Mouse (Mus musculus) limb, embryonic 15.5 days (tissue): Measurements from ENCODE around the gene Sema3f. TPM values are rescaled to one million over a fixed set of nuclear protein-coding genes. Genes with fewer than 3 reads are reported as not detected.

ENCODE experiments used
- ATAC-seq: fragments of 200-750 bp; cut with Nextera tagmentation; 2 replicates; pipeline ENCODE4 v1.8.0; 2017; ENCODE audit warnings: low read depth, moderate TSS enrichment; ENCODE audit not compliant: insufficient number of reproducible peaks, low FRiP score, low TSS enrichment
- H3K27ac ChIP-seq: fragments of 300-500 bp; sonication (generic); 2 replicates; pipeline ENCODE4 v1.5.1; 2015; ENCODE audit warnings: moderate library complexity, mild to moderate bottlenecking, inconsistent platforms
- H3K27me3 ChIP-seq: fragments of 300-500 bp; sonication (generic); 2 replicates; pipeline ENCODE4 v1.6.1; 2015; ENCODE audit warnings: inconsistent platforms
- H3K36me3 ChIP-seq: fragments of 300-500 bp; sonication (generic); 2 replicates; pipeline ENCODE4 v1.6.1; 2015; ENCODE audit warnings: inconsistent platforms
- H3K4me1 ChIP-seq: fragments of 300-500 bp; sonication (generic); 2 replicates; pipeline ENCODE4 v1.6.1; 2015; ENCODE audit warnings: inconsistent platforms
- H3K4me2 ChIP-seq: fragments of 300-500 bp; sonication (generic); 2 replicates; pipeline ENCODE4 v1.6.1; 2015; ENCODE audit warnings: mild to moderate bottlenecking, inconsistent platforms
- H3K4me3 ChIP-seq: fragments of 300-500 bp; sonication (generic); 2 replicates; pipeline ENCODE4 v1.5.1; 2015; ENCODE audit warnings: mild to moderate bottlenecking, inconsistent platforms
- H3K9ac ChIP-seq: fragments of 300-500 bp; sonication (generic); 2 replicates; pipeline ENCODE4 v1.6.1; 2015; ENCODE audit warnings: inconsistent platforms
- H3K9me3 ChIP-seq: fragments of 300-500 bp; sonication (generic); 2 replicates; pipeline ENCODE4 v1.6.1; 2016; ENCODE audit warnings: inconsistent platforms
- WGBS: fragments of 180-500 bp; shearing (Covaris S2); methylation state at CpG from one replicate; pipeline ENCODE4 v1.1.7; 2015; 5-methylcytosine and 5-hydroxymethylcytosine counted together
- polyA plus RNA-seq: library from polyadenylated mRNA; unstranded; fragments of >200 nt; fragmentation: Nextera tagmentation; extraction: Ambion mirVana; gene quantifications from 2 replicates; pipeline ENCODE4 v1.2.1, GENCODE M21; 2015

The Sema3f gene
- polyA plus RNA-seq, 1 experiment from 2014 or later: 38.2 TPM

DNA sequence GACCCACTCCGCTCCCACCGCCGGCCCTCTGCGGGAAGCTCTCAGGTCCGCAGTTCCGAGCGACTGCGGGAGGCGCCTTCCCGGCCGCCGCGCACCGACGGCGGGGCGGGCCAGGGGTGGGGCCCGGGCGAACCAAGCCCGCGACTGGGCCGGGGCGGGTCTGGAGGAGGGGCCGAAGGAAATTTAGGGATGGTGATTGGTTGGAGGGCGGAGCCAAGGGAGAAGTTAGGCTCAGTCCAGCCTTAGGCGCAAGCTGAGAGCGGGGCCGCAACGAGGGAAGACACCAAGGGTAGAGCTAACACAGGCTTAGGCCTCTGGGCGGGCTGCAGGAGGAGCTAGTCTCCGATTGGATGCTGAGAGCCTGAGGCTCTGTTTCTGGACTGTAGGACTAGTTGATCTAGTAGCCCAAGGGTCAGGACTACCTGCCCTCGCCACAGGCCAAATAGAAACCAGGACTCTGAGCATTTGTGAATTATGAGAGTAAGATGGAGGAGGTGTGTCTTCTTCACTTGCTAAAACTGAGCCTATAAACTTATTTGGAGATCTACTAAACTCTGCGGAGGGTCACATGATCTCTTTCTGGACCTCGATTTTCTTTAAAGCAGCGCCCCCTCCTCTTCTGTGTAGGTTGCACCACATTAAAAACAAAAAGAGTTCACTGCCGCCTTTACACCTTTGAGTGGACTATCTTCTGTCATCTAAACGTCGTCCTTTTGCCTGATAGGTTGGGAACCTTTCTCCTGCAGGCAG is 74.8 kb downstream of the Sema3f start, which contains the start of gene Gnai2:
Gene Gnai2 (minus strand): TSS at position 89 of the 750 bp plus-strand sequence.
- H3K9me3 ChIP-seq: no peaks in the 10 kb centered on the region
- H3K36me3 ChIP-seq: no peaks in the 10 kb centered on the region
- 3% methylated on average over 38 of the region's 38 CpGs for WGBS
- no peaks in the 10 kb centered on the region for H3K27me3 ChIP-seq
- H3K9ac ChIP-seq: peak within 1 kb of the TSS; percentile 91
- peak; percentile 94 for ATAC-seq
- peak within 1 kb of the TSS; percentile 90 for H3K4me3 ChIP-seq
- peaks cover 44% of the 10 kb centered on the region for H3K4me1 ChIP-seq
- peak within 1 kb of the TSS; percentile 89 for H3K27ac ChIP-seq
- H3K4me2 ChIP-seq: peak within 1 kb of the TSS; percentile 93

DNA sequence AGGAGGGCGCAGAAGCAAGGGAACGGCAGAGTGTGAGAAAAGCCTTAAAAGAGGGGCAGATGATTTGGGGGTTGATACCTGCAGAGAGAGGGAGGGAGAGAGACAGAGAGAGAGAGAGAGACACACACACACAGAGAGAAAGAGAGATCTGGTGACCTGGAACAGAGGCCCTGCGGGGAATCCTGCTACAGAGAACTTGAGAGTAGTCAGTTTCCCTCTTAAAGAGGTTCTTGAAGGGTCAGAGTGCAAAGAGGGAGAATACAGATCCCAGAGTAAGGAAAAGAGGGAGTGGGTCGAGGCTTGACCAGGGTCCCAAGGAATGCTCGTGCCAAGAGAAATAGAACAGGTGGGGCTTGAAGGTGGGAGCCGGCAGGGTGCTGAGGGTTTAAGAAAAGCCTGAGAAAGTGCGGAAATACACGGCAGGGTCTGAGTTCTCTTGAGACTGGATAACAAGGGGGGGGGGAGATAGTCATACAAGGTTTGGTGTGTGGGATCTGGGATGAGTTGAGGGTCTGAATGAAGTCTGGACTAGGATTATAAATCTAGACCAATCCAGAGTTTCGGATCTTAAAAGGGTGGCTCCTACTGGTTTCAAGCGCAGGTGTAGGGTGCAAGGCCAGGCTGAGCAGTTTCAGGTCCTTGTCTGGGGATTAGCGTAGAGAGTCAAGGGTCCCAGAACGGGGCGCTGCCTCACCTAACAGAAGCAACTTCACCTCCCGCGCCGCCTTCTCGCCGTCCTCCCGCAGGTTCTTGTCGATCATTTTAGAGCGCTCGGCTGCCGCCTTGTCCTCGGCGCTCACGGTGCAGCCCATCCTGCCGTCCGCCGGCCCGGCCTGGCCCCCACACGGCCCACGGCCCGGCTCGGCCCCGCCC is 75.6 kb downstream of the Sema3f start:
- H3K4me1 ChIP-seq: peaks cover 52% of the 10 kb centered on the region
- 2% methylated on average over 35 of the region's 35 CpGs for WGBS
- peaks cover 3% of the 10 kb centered on the region; the same call in 1 of the 2 replicates for H3K36me3 ChIP-seq
- H3K9me3 ChIP-seq: no peaks in the 10 kb centered on the region
- peak overlapping the region; percentile 93 for H3K4me2 ChIP-seq
- H3K4me3 ChIP-seq: peak overlapping the region; percentile 90
- H3K9ac ChIP-seq: peak overlapping the region; percentile 91
- H3K27me3 ChIP-seq: no peaks in the 10 kb centered on the region
- ATAC-seq: no peak
- H3K27ac ChIP-seq: peak overlapping the region; percentile 89

DNA sequence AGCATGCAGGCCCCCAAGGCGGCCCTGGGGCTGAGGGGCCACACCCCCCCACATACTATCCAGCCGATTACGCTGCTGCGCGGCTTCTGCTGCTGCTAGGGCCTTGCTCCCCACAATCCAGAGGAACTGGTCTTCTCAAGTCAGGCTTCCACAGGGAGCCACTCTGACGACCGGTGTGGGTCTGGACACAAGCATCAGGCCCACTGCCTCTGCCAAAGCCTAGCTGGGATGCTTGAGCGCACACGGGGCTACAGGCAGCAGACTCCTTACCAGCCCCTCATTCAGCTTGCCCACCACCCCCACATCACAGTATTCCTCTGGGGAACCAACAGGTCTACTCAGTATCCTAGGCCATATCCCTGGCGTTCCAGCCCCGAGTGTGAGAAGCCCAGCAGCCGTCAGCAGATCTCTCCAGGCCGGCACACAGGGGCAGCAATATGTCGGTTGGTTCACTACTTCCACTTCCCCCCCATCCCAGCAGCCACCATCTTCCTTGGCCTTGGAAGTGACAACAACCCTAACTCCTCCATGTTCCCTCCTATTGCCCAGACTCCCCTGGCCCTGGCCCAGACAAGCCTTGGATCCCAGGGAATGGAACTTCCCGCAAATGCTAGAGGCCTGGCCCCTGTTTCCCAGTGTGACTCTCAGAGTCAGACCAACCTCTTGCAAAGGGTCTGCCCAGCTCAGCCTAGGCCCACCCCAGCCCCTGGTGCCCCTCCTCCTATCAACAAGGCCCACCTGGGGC is 76.4 kb downstream of the Sema3f start:
- Histone ChIP-seq H3K27me3 (no peaks in the 10 kb centered on the region), H3K9ac (peak overlapping the region; percentile 91), H3K9me3 (no peaks in the 10 kb centered on the region), H3K36me3 (peaks cover 3% of the 10 kb centered on the region; the same call in 1 of the 2 replicates), H3K4me1 (peaks cover 60% of the 10 kb centered on the region), H3K27ac (peak overlapping the region; percentile 89), H3K4me2 (peak overlapping the region; percentile 93), H3K4me3 (peak overlapping the region; percentile 90)
- WGBS: under 1% methylated on average over 15 of the region's 15 CpGs
- no peak for ATAC-seq

DNA sequence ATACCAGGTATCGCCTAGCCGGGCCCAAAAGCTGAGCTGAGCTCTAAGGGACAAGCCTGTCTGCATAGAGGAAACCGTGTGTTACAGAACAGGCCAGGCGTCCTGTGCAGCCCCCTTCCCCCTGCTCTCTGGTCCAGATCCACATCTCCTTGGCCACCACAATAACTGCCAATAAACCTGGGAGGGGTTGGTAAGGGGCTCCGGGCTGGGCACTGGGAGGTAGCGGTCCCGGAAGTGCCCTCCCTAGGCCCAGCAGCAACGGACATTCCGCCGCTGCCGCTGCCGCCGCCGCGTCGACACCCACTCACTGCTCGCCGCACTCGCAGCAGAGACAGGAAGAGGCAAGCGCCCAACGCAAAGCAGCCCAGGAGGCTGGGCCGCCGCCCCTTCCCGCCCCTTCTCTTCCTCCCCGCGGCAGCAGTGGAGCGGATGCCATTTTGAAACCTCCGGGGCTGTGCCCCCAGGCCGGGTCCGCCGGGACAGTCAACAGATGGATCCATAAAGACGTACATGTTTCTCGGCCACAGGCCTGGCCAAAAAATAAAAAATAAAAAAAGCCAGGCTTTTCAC is 77.1 kb downstream of the Sema3f start:
- peaks cover 7% of the 10 kb centered on the region; the same call in 1 of the 2 replicates for H3K36me3 ChIP-seq
- peak overlapping the region; percentile 90 for H3K4me3 ChIP-seq
- peaks cover 66% of the 10 kb centered on the region for H3K4me1 ChIP-seq
- no peaks in the 10 kb centered on the region for H3K27me3 ChIP-seq
- peak overlapping the region; percentile 89 for H3K27ac ChIP-seq
- ATAC-seq: peak; percentile 37; the same call in 1 of the 2 replicates
- no peaks in the 10 kb centered on the region for H3K9me3 ChIP-seq
- peak overlapping the region; percentile 91 for H3K9ac ChIP-seq
- peak overlapping the region; percentile 93 for H3K4me2 ChIP-seq
- 2% methylated on average over 33 of the region's 33 CpGs for WGBS

DNA sequence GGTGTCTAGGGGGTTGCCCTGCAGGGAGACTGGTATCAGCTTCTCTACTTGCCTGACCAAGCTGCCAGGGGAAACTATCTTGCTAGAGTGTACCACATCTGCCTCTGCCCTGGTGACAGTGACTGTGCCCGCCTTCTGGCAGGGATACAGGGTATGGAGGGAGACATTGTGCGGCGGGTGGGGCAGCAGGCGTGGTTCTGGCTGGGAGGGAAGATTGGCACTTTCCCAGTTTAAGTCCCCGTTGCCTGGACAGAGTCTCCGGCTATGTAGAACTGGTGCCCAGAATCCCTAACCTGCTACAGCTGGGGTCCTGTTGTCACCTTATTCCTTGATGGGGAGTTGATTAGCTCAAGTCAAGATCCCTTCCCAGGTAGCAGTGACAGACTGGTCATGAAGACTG is 77.8 kb downstream of the Sema3f start:
- H3K4me1 ChIP-seq: peaks cover 73% of the 10 kb centered on the region
- peak overlapping the region; percentile 93 for H3K4me2 ChIP-seq
- WGBS: 31% methylated on average over 6 of the region's 6 CpGs
- ATAC-seq: no peak
- H3K27me3 ChIP-seq: no peaks in the 10 kb centered on the region
- peak overlapping the region; percentile 89 for H3K27ac ChIP-seq
- H3K4me3 ChIP-seq: peak overlapping the region; percentile 90
- peaks cover 7% of the 10 kb centered on the region; the same call in 1 of the 2 replicates for H3K36me3 ChIP-seq
- peak overlapping the region; percentile 91; the same call in 1 of the 2 replicates for H3K9ac ChIP-seq
- H3K9me3 ChIP-seq: no peaks in the 10 kb centered on the region

DNA sequence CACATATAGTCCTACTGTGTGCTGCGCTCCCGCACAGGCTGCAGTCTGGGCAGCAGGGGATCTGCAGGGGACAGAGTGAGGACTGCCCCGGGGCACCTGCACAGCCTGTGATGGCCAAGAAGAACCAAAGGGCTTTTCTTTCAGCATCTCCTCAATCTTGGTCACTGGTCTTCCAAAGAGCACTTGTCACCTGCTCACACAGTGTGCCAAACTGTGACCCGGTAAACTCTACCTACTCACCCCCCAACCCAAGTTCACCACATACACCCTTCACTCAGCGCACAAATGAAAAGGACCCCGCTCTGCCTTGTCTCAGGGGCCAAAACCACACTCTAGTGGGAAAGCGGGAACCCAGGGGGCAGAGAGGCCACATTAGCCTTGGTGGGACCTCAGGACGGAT is 78.4 kb downstream of the Sema3f start:
- H3K4me2 ChIP-seq: peak overlapping the region; percentile 93
- 91% methylated on average over 8 of the region's 8 CpGs for WGBS
- H3K36me3 ChIP-seq: peaks cover 7% of the 10 kb centered on the region; the same call in 1 of the 2 replicates
- H3K4me1 ChIP-seq: peaks cover 76% of the 10 kb centered on the region
- H3K27me3 ChIP-seq: no peaks in the 10 kb centered on the region
- peak overlapping the region; percentile 89 for H3K27ac ChIP-seq
- ATAC-seq: no peak
- H3K9ac ChIP-seq: 0 out of 2 replicates have a peak overlapping the region, but pooled peaks have one; percentile 91
- H3K9me3 ChIP-seq: no peaks in the 10 kb centered on the region
- H3K4me3 ChIP-seq: peak overlapping the region; percentile 90; the same call in 1 of the 2 replicates

Other genes with a start within 250 kb of the Sema3f start
- gene Tmem115, start 176.5 kb downstream of the Sema3f start, polyA plus RNA-seq: 51.1 and 51.8 TPM in 2 replicates
- 25.9 and 26.0 TPM in 2 replicates for gene Cyb561d2, start 168.3 kb downstream of the Sema3f start, polyA plus RNA-seq
- 40.4 and 44.1 TPM in 2 replicates for gene Nprl2, start 168.2 kb downstream of the Sema3f start, polyA plus RNA-seq
- gene Zmynd10, start 163.2 kb downstream of the Sema3f start, polyA plus RNA-seq: 1.0 and 1.3 TPM in 2 replicates
- 89.7 and 95.4 TPM in 2 replicates for gene Rassf1, start 158.9 kb downstream of the Sema3f start, polyA plus RNA-seq
- gene Tusc2, start 147.2 kb downstream of the Sema3f start, polyA plus RNA-seq: 35.9 and 37.3 TPM in 2 replicates
- 101 and 104 TPM in 2 replicates for gene Hyal2, start 142.5 kb downstream of the Sema3f start, polyA plus RNA-seq
- 12.8 and 13.7 TPM in 2 replicates for gene Hyal1, start 133.5 kb downstream of the Sema3f start, polyA plus RNA-seq
- 17.6 and 21.4 TPM in 2 replicates for gene Naa80, start 131.6 kb downstream of the Sema3f start, polyA plus RNA-seq
- gene Hyal3, start 129.7 kb downstream of the Sema3f start, polyA plus RNA-seq: 1.6 and 1.8 TPM in 2 replicates
- gene Ifrd2, start 122.8 kb downstream of the Sema3f start, polyA plus RNA-seq: 45.9 and 58.8 TPM in 2 replicates
- gene Sema3b, start 101.2 kb downstream of the Sema3f start, polyA plus RNA-seq: 13.6 and 23.6 TPM in 2 replicates
- 385 and 394 TPM in 2 replicates for gene Gnai2, start 75.1 kb downstream of the Sema3f start, polyA plus RNA-seq
- gene Slc38a3, start 40.9 kb downstream of the Sema3f start, polyA plus RNA-seq: 5.0 and 5.1 TPM in 2 replicates
- gene Gnat1, start 30.8 kb downstream of the Sema3f start, polyA plus RNA-seq: 2.8 TPM in 2 replicates
- 193 and 212 TPM in 2 replicates for gene Rbm5, start 60.5 kb upstream of the Sema3f start, polyA plus RNA-seq
- gene Rbm6, start 162.8 kb upstream of the Sema3f start, polyA plus RNA-seq: 71.7 and 72.2 TPM in 2 replicates
- 15.9 and 16.9 TPM in 2 replicates for gene Mon1a, start 177.7 kb upstream of the Sema3f start, polyA plus RNA-seq
- 7.0 and 10.3 TPM in 2 replicates for gene Mst1r, start 196.4 kb upstream of the Sema3f start, polyA plus RNA-seq
- gene Actl11, start 218.0 kb upstream of the Sema3f start, polyA plus RNA-seq: not detected in 2 replicates
- gene Camkv, start 225.2 kb upstream of the Sema3f start, polyA plus RNA-seq: 5.8 and 6.7 TPM in 2 replicates
- 16.1 and 19.5 TPM in 2 replicates for gene Traip, start 239.7 kb upstream of the Sema3f start, polyA plus RNA-seq